In genomic region chr1:192450425-192450824, GRCm38 (mm10) we compare ENCODE assay signal across 26 mouse cellular contexts.
DNase-seq lines count a peak whose midpoint lies in the region; ATAC-seq and TF ChIP-seq lines count a peak whose summit lies in the region.
"Had no signal": no experiment of that assay in that cellular context is flagged by ENCODE, and none has a peak within 500 bp of the region (broad histone marks: within the 10 kb centered on the region; RNA-seq: fewer than 3 reads in every experiment).

No protein-coding gene starts in this region.

- no peak for TF ChIP-seq RAD21 in MEL (IDR thresholded peaks at IDR 0.05; ENCODE audit: low read depth, low read length)

- no peak for TF ChIP-seq CTCF in MEL (IDR thresholded peaks at IDR 0.05 in 2 of 3, conservative IDR thresholded peaks at IDR 0.05 in 1 of 3; ENCODE audit: control insufficient read depth in 1 of 3, insufficient read depth in 1 of 3, low read depth in 2 of 3, low read length in 3 of 3, poor library complexity in 1 of 3, severe bottlenecking in 1 of 3)

- TF ChIP-seq EP300 in MEL (IDR thresholded peaks at IDR 0.05; ENCODE audit: low read depth in 1 of 2, low read length in 2 of 2), result no peak

- no peaks in the 10 kb centered on the region for H3K9me3 ChIP-seq in embryonic facial prominence, embryonic 12.5 days
- no peaks in the 10 kb centered on the region for H3K9me3 ChIP-seq in embryonic facial prominence, embryonic 10.5 days
- H3K9me3 ChIP-seq in MEL (replicated peaks; ENCODE audit: insufficient read depth, low read length), result no peaks in the 10 kb centered on the region
- H3K9me3 ChIP-seq: embryonic facial prominence, embryonic 13.5 days; forebrain, embryonic 13.5 days; hindbrain, embryonic 13.5 days; limb, embryonic 13.5 days; neural tube, embryonic 12.5 days had no signal

- no peaks in the 10 kb centered on the region for H3K79me2 ChIP-seq in MEL (ENCODE audit: control insufficient read depth, insufficient read depth, low read length, poor library complexity)

- 0 out of 2 replicates have a peak overlapping the region, but pooled peaks have one; percentile 30 for H3K27ac ChIP-seq in embryonic facial prominence, embryonic 12.5 days
- no peak overlapping the region for H3K27ac ChIP-seq in embryonic facial prominence, embryonic 10.5 days (replicated peaks)
- H3K27ac ChIP-seq in MEL (ENCODE audit: control insufficient read depth, low read depth, low read length), result no peak overlapping the region
- H3K27ac ChIP-seq: forebrain, embryonic 13.5 days; hindbrain, embryonic 13.5 days; limb, embryonic 13.5 days; neural tube, embryonic 12.5 days had no signal

- no peaks in the 10 kb centered on the region for H3K27me3 ChIP-seq in embryonic facial prominence, embryonic 12.5 days
- H3K27me3 ChIP-seq in embryonic facial prominence, embryonic 10.5 days (replicated peaks; ENCODE audit: low read depth, poor library complexity, severe bottlenecking), result no peaks in the 10 kb centered on the region
- no peaks in the 10 kb centered on the region for H3K27me3 ChIP-seq in MEL (ENCODE audit: control insufficient read depth in 1 of 2, insufficient read depth in 2 of 2, low read length in 2 of 2)
- H3K27me3 ChIP-seq: embryonic facial prominence, embryonic 13.5 days; forebrain, embryonic 13.5 days; hindbrain, embryonic 13.5 days; limb, embryonic 13.5 days; neural tube, embryonic 12.5 days; Patski had no signal

- no peak for ATAC-seq in embryonic facial prominence, embryonic 12.5 days (ENCODE audit: insufficient number of reproducible peaks, insufficient read depth, low FRiP score, low TSS enrichment)
- 0 out of 2 replicates have a peak, but pooled peaks have one; percentile 16 for ATAC-seq in megakaryocyte, adult 5-6 weeks (ENCODE audit: poor library complexity, severe bottlenecking)
- ATAC-seq: CD4-positive, CD25-positive, alpha-beta regulatory T cell, adult 4 months; forebrain, embryonic 13.5 days; intestine, postnatal 0 days; midbrain, embryonic 16.5 days had no signal

- no peak overlapping the region for H3K4me2 ChIP-seq in embryonic facial prominence, embryonic 12.5 days (replicated peaks)
- H3K4me2 ChIP-seq: embryonic facial prominence, embryonic 13.5 days; forebrain, embryonic 13.5 days; heart, embryonic 11.5 days; hindbrain, embryonic 13.5 days; limb, embryonic 13.5 days; liver, embryonic 11.5 days; midbrain, embryonic 11.5 days; neural tube, embryonic 12.5 days had no signal

- no peaks in the 10 kb centered on the region for H3K36me3 ChIP-seq in embryonic facial prominence, embryonic 12.5 days
- no peaks in the 10 kb centered on the region for H3K36me3 ChIP-seq in embryonic facial prominence, embryonic 10.5 days (replicated peaks)
- H3K36me3 ChIP-seq in MEL (ENCODE audit: control insufficient read depth in 1 of 2, insufficient read depth in 2 of 2, low read length in 2 of 2), result no peaks in the 10 kb centered on the region
- H3K36me3 ChIP-seq: embryonic facial prominence, embryonic 13.5 days; G1E; hindbrain, embryonic 13.5 days; limb, embryonic 13.5 days; neural tube, embryonic 12.5 days had no signal

- H3K4me1 ChIP-seq in embryonic facial prominence, embryonic 12.5 days, result 0 out of 2 replicates have a peak, but pooled peaks cover 7% of the 10 kb centered on the region
- H3K4me1 ChIP-seq in embryonic facial prominence, embryonic 10.5 days, result peaks cover 19% of the 10 kb centered on the region
- H3K4me1 ChIP-seq in MEL (ENCODE audit: control insufficient read depth in 1 of 2, insufficient read depth in 2 of 2, low read length in 2 of 2), result no peaks in the 10 kb centered on the region

- H3K4me3 ChIP-seq in embryonic facial prominence, embryonic 12.5 days, result no peak overlapping the region
- no peak overlapping the region for H3K4me3 ChIP-seq in embryonic facial prominence, embryonic 10.5 days
- no peak overlapping the region for H3K4me3 ChIP-seq in MEL (ENCODE audit: control insufficient read depth in 1 of 2, insufficient read depth in 1 of 2, low read depth in 2 of 2, low read length in 2 of 2)
- H3K4me3 ChIP-seq: embryonic facial prominence, embryonic 13.5 days; forebrain, embryonic 13.5 days; hindbrain, embryonic 13.5 days; limb, embryonic 13.5 days; neural tube, embryonic 12.5 days had no signal

- no peak overlapping the region for H3K9ac ChIP-seq in embryonic facial prominence, embryonic 12.5 days
- no peak overlapping the region for H3K9ac ChIP-seq in MEL (ENCODE audit: control insufficient read depth, low read depth, low read length, poor library complexity, severe bottlenecking)
- H3K9ac ChIP-seq: embryonic facial prominence, embryonic 13.5 days; forebrain, embryonic 13.5 days; hindbrain, embryonic 13.5 days; limb, embryonic 13.5 days; neural tube, embryonic 12.5 days had no signal

- no peak for DNase-seq in embryonic facial prominence, embryonic 10.5 days (ENCODE audit: low spot score)
- peak; percentile 17 for DNase-seq in retina, postnatal 1 day
- DNase-seq in retina, embryonic 14.5 days (ENCODE audit: low spot score), result no peak
- DNase-seq in MEL (ENCODE audit: low read depth, low spot score), result peak; percentile 10
- DNase-seq in urinary bladder, postnatal 14 days (ENCODE audit: low spot score), result no peak
- DNase-seq in layer of hippocampus, postnatal 25 days (ENCODE audit: extremely low spot score in 1 of 2, low spot score in 1 of 2), result no peak
- DNase-seq: gastrocnemius, postnatal 25 days; heart, adult 11 months; heart, postnatal 36 days; layer of hippocampus, adult 9-11 months; thymus, postnatal 14 days had no signal

- no peak for TF ChIP-seq POLR2A in MEL (IDR thresholded peaks at IDR 0.05; ENCODE audit: control insufficient read depth in 1 of 2, insufficient read depth in 1 of 2, low read depth in 1 of 2, low read length in 2 of 2, poor library complexity in 1 of 2)

TF ChIP-seq in MEL, 35 proteins besides CTCF, POLR2A, EP300 and RAD21:
- TF ChIP-seq UBTF (IDR thresholded peaks at IDR 0.05; ENCODE audit: borderline replicate concordance, insufficient read depth, low read depth, low read length) (no peak), POLR2AphosphoS5 (IDR thresholded peaks at IDR 0.05; ENCODE audit: borderline replicate concordance, low read depth, low read length) (no peak), BHLHE40 (IDR thresholded peaks at IDR 0.05; ENCODE audit: borderline replicate concordance, low read depth, low read length) (no peak)
TF ChIP-seq in MEL: peak in this region for 0.

Comparison
In these comparisons a context has a peak if more than half of its experiments do, and no peak if none do; other contexts are left out.
1. DNase-seq: peak in retina, postnatal 1 day (single experiment) and MEL (single experiment); none in embryonic facial prominence, embryonic 10.5 days (single experiment), retina, embryonic 14.5 days (single experiment), urinary bladder, postnatal 14 days (single experiment) and layer of hippocampus, postnatal 25 days (0 of 2).